In the genomic region with DNA sequence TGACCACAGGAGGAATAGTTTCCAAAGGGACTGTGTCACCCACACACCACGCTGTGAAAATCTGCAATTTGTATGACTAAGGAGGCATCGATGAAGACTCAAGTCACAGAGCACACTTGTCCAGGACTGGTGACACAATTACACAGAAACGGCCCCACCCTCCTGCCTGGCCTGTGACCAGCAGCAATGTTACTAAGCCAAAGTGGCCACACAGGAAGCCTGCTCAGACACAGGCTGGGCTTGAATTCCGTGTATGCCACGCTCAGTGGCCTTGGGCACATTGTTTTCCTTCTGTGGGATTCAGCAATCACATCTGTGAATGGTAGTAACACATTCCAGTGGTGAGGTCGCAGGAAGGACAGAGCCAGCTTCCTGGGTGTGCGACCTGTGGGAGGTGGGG, we compare ENCODE assay signal across 11 mouse cellular contexts.
DNase-seq lines count a peak whose midpoint lies in the region; ATAC-seq and TF ChIP-seq lines count a peak whose summit lies in the region.
"Had no signal": no experiment of that assay in that cellular context is flagged by ENCODE, and none has a peak within 500 bp of the region (broad histone marks: within the 10 kb centered on the region; RNA-seq: fewer than 3 reads in every experiment).

No protein-coding gene starts in this region.

- no peak overlapping the region for H3K4me3 ChIP-seq in heart, postnatal 0 days (ENCODE audit: low read depth, low read length)
- H3K4me3 ChIP-seq in neural tube, embryonic 15.5 days (replicated peaks): no peak overlapping the region
- H3K4me3 ChIP-seq: layer of hippocampus, adult 2 months; liver, embryonic 15.5 days; neural tube, embryonic 12.5 days had no signal

- H3K27me3 ChIP-seq in heart, postnatal 0 days (ENCODE audit: control insufficient read depth, insufficient read depth, low read length): no peaks in the 10 kb centered on the region
- no peaks in the 10 kb centered on the region for H3K27me3 ChIP-seq in neural tube, embryonic 15.5 days (replicated peaks)
- H3K27me3 ChIP-seq: liver, embryonic 15.5 days; neural tube, embryonic 12.5 days had no signal

- intact Hi-C loops in heart, postnatal 25 days (cut with DNase I): no loop called here

- peaks cover 74% of the 10 kb centered on the region for H3K4me1 ChIP-seq in heart, postnatal 0 days (ENCODE audit: control insufficient read depth, insufficient read depth)
- peaks cover 14% of the 10 kb centered on the region for H3K4me1 ChIP-seq in neural tube, embryonic 15.5 days

- ATAC-seq in heart, postnatal 0 days (ENCODE audit: insufficient read depth, low read depth): peak; percentile 60
- ATAC-seq in neural tube, embryonic 15.5 days (ENCODE audit: low FRiP score): no peak

- H3K4me2 ChIP-seq in heart, postnatal 0 days (ENCODE audit: low read depth, low read length): no peak overlapping the region
- no peak overlapping the region for H3K4me2 ChIP-seq in neural tube, embryonic 15.5 days
- H3K4me2 ChIP-seq: liver, embryonic 15.5 days; neural tube, embryonic 12.5 days had no signal

- DNase-seq in heart, adult 11 months: peak; percentile 97
- DNase-seq in heart, postnatal 25 days (ENCODE audit: low spot score): no peak
- DNase-seq in R1 (ENCODE audit: low read depth, low spot score): peak; percentile 40
- DNase-seq in heart, postnatal 0 days (ENCODE audit: low spot score): peak; percentile 47
- peak; percentile 84 for DNase-seq in lung, postnatal 10 days
- no peak for DNase-seq in thymus, postnatal 14 days
- DNase-seq in frontal cortex, adult 2 months (ENCODE audit: extremely low spot score in 1 of 2, low spot score in 1 of 2): no peak

- H3K27ac ChIP-seq in heart, postnatal 0 days (ENCODE audit: low read depth): peak overlapping the region; percentile 90
- no peak overlapping the region for H3K27ac ChIP-seq in neural tube, embryonic 15.5 days (replicated peaks)
- H3K27ac ChIP-seq: layer of hippocampus, adult 2 months; liver, embryonic 15.5 days; neural tube, embryonic 12.5 days had no signal

- H3K9me3 ChIP-seq in heart, postnatal 0 days (replicated peaks; ENCODE audit: control insufficient read depth, low read length): no peaks in the 10 kb centered on the region
- H3K9me3 ChIP-seq in neural tube, embryonic 15.5 days (replicated peaks): no peaks in the 10 kb centered on the region
- H3K9me3 ChIP-seq: liver, embryonic 15.5 days; neural tube, embryonic 12.5 days had no signal

- H3K36me3 ChIP-seq in heart, postnatal 0 days (replicated peaks; ENCODE audit: control insufficient read depth, insufficient read depth, low read length): no peaks in the 10 kb centered on the region
- H3K36me3 ChIP-seq in neural tube, embryonic 15.5 days: no peaks in the 10 kb centered on the region
- H3K36me3 ChIP-seq: liver, embryonic 15.5 days; neural tube, embryonic 12.5 days had no signal

- WGBS in heart, postnatal 0 days: 29% methylated on average over 7 of the region's 7 CpGs
- 76% methylated on average over 7 of the region's 7 CpGs for WGBS in neural tube, embryonic 15.5 days

- TF ChIP-seq CTCF in heart, postnatal 0 days (IDR thresholded peaks at IDR 0.05; ENCODE audit: low read depth): no peak

- H3K9ac ChIP-seq in heart, postnatal 0 days (replicated peaks; ENCODE audit: low read depth, low read length): no peak overlapping the region
- H3K9ac ChIP-seq in neural tube, embryonic 15.5 days (replicated peaks): no peak overlapping the region
- H3K9ac ChIP-seq: liver, embryonic 15.5 days; neural tube, embryonic 12.5 days had no signal

- peak; percentile 68; the same call in 1 of the 2 replicates for TF ChIP-seq EP300 in heart, postnatal 0 days (IDR thresholded peaks at IDR 0.05; ENCODE audit: low read depth)

Comparison
In these comparisons a context has a peak if more than half of its experiments do, and no peak if none do; other contexts are left out.
1. DNase-seq: peak in heart, adult 11 months (single experiment), R1 (single experiment), heart, postnatal 0 days (single experiment) and lung, postnatal 10 days (single experiment); none in heart, postnatal 25 days (single experiment), thymus, postnatal 14 days (single experiment) and frontal cortex, adult 2 months (0 of 2).